Mouse (Mus musculus) embryonic fibroblast, embryonic 13.5 days (primary cell): ENCODE data around the gene Cflar.

Source experiments
- CTCF ChIP-seq: IDR thresholded peaks from 2 replicates; pipeline ENCODE4 v1.5.1; 2011; ENCODE audit warnings: mild to moderate bottlenecking, control low read depth, low read length, moderate library complexity, borderline replicate concordance; ENCODE audit not compliant: insufficient read depth
- POLR2A ChIP-seq: IDR thresholded peaks from 2 replicates; pipeline ENCODE4 v1.6.1; 2011; ENCODE audit warnings: low read depth, mild to moderate bottlenecking, control low read depth, low read length, moderate library complexity

DNA sequence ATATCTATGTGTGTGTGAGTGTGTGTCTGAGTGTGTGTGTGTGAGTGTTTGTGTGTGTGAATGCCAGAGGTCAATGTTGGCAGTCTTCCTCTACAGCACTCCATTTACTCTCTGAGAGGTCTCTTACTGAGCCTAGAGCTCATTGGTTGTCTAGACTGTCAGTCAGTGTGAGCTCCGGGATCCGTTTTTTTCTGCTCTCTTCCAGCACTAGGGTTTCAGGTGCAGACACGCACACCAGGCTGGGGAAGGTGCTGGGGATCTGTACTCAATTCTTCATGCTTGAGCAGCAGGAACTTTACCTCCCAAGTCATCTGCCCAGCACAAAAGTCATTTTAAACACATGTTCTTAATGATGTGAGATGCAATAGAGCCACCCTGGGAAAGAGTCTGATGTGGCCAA, 60.8 kb downstream of the Cflar start:
- no peak for TF ChIP-seq CTCF
- TF ChIP-seq POLR2A = no peak
